Mouse (Mus musculus) brain, embryonic 14.5 days (tissue): ENCODE data around the gene Keap1.

Experiments used
- CTCF ChIP-seq: fragments of 200-500 bp; IDR thresholded peaks from 2 replicates; pipeline ENCODE4 v1.5.1; 2012; ENCODE audit warnings: inconsistent platforms, mild to moderate bottlenecking, moderate library complexity, borderline replicate concordance; ENCODE audit not compliant: insufficient read depth, insufficient read length; ENCODE audit errors: extremely low read depth
- POLR2A ChIP-seq: fragments of 200-500 bp; IDR thresholded peaks from 2 replicates; pipeline ENCODE4 v1.6.1; 2012; ENCODE audit warnings: mild to moderate bottlenecking, inconsistent platforms, borderline replicate concordance; ENCODE audit not compliant: poor library complexity, insufficient read depth, insufficient read length, severe bottlenecking; ENCODE audit errors: extremely low read depth

- TF ChIP-seq CTCF (peak; percentile 53), POLR2A (no peak)
Observed at GRCm38 (mm10) chr9:21237368-21238003, 1.7 kb downstream of the Keap1 start.
